ENCODE assay signal across 11 mouse cellular contexts in the genomic region with DNA sequence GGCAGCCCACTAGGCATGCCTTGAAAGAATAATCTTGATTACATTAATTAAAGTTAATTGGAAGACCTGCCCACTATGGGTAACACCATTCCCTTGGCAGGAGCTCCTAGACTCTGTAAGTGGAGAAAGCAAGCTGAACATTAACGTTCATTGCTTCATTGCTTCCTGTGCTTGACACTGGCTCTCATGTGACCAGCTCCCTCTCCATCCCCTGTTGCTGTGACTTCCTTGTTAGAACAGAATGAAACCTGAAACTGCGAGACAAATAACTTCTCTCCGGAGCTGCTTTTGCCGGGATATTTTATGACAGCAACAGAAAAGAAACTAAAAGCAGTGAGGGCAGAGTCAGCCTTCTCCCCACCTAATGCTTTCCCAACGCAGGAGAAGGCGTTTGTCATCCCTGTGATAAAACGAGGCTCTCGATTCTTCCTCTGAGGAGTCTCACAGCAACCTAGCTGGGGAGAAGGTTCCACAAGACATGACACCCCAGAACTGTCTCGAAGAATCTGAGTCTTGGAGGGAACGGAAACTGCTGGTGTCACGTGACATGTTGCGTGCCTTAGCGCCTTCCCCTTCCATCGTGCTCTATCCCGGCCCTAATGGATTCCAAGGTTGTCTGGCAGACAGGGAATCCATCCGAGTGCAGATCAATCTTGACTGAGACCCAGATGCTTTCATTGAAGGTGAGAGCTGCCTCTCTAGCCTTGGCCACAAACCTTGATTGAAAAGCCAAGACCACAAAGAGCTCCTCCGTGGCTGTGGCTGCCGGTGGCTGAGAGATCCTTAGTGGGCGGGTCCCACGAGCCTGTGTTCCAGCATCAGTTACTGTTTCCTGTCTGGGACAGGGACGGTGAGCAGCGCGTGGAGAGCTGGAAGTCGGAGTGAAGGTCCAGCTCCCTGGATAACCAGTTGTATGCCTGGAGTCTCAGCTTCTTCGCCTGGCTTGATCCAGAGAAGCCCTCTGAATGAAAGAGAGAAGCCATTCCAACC. TPM values are rescaled to one million over a fixed set of nuclear protein-coding genes. Genes with fewer than 3 reads are reported as not detected.
DNase-seq lines count a peak whose midpoint lies in the region; ATAC-seq and TF ChIP-seq lines count a peak whose summit lies in the region.
"Had no signal": no experiment of that assay in that cellular context is flagged by ENCODE, and none has a peak within 500 bp of the region (broad histone marks: within the 10 kb centered on the region; RNA-seq: fewer than 3 reads in every experiment).

No protein-coding gene starts in this region.

- 72% methylated on average over 25 of the region's 25 CpGs for whole genome bisulfite sequencing in stomach, embryonic 15.5 days
- WGBS in stomach, postnatal 0 days, result 74% methylated on average over 25 of the region's 25 CpGs
- WGBS in limb, embryonic 13.5 days, result 75% methylated on average over 25 of the region's 25 CpGs
- WGBS in midbrain, embryonic 11.5 days, result 89% methylated on average over 25 of the region's 25 CpGs

- peak overlapping the region; percentile 57; the same call in 1 of the 2 replicates for H3K27ac ChIP-seq in stomach, embryonic 15.5 days
- H3K27ac ChIP-seq in stomach, postnatal 0 days (replicated peaks), result no peak overlapping the region
- 0 out of 2 replicates have a peak overlapping the region, but pooled peaks have one; percentile 3 for H3K27ac ChIP-seq in limb, embryonic 13.5 days
- no peak overlapping the region for H3K27ac ChIP-seq in midbrain, embryonic 11.5 days (ENCODE audit: low read depth, low read length)

- no peak overlapping the region for H3K4me2 ChIP-seq in stomach, embryonic 15.5 days
- no peak overlapping the region for H3K4me2 ChIP-seq in stomach, postnatal 0 days (replicated peaks; ENCODE audit: low read depth)
- no peak overlapping the region for H3K4me2 ChIP-seq in limb, embryonic 13.5 days (replicated peaks)
- no peak overlapping the region for H3K4me2 ChIP-seq in midbrain, embryonic 11.5 days

- H3K4me1 ChIP-seq in stomach, embryonic 15.5 days, result peaks cover 19% of the 10 kb centered on the region
- 0 out of 2 replicates have a peak, but pooled peaks cover 6% of the 10 kb centered on the region for H3K4me1 ChIP-seq in stomach, postnatal 0 days (replicated peaks; ENCODE audit: control insufficient read depth, insufficient read depth)
- peaks cover 22% of the 10 kb centered on the region for H3K4me1 ChIP-seq in limb, embryonic 13.5 days
- H3K4me1 ChIP-seq in midbrain, embryonic 11.5 days (ENCODE audit: control insufficient read depth, insufficient read depth, low read length), result peaks cover 22% of the 10 kb centered on the region

- ATAC-seq in stomach, embryonic 15.5 days (ENCODE audit: insufficient read depth, low FRiP score, low read depth), result no peak
- no peak for ATAC-seq in stomach, postnatal 0 days (ENCODE audit: low FRiP score, low TSS enrichment)
- no peak for ATAC-seq in limb, embryonic 13.5 days (ENCODE audit: low FRiP score, low read depth)
- no peak for ATAC-seq in midbrain, embryonic 11.5 days (ENCODE audit: low FRiP score)

- no peak for TF ChIP-seq EP300 in stomach, postnatal 0 days (optimal IDR thresholded peaks at IDR 0.05)

- H3K4me3 ChIP-seq in stomach, embryonic 15.5 days (replicated peaks), result no peak overlapping the region
- no peak overlapping the region for H3K4me3 ChIP-seq in stomach, postnatal 0 days (ENCODE audit: low read depth, low read length)
- H3K4me3 ChIP-seq in limb, embryonic 13.5 days, result no peak overlapping the region
- no peak overlapping the region for H3K4me3 ChIP-seq in midbrain, embryonic 11.5 days (ENCODE audit: low read depth, low read length)

- peaks cover 4% of the 10 kb centered on the region for H3K36me3 ChIP-seq in stomach, embryonic 15.5 days
- H3K36me3 ChIP-seq in stomach, postnatal 0 days (ENCODE audit: control insufficient read depth, insufficient read depth, low read length), result no peaks in the 10 kb centered on the region
- peaks cover 5% of the 10 kb centered on the region for H3K36me3 ChIP-seq in limb, embryonic 13.5 days
- peaks cover 3% of the 10 kb centered on the region for H3K36me3 ChIP-seq in midbrain, embryonic 11.5 days (ENCODE audit: control insufficient read depth, insufficient read depth, low read length)

- no peak for TF ChIP-seq CTCF in stomach, postnatal 0 days (IDR thresholded peaks at IDR 0.05; ENCODE audit: low read depth)

- no peaks in the 10 kb centered on the region for H3K9me3 ChIP-seq in stomach, embryonic 15.5 days
- no peaks in the 10 kb centered on the region for H3K9me3 ChIP-seq in stomach, postnatal 0 days (ENCODE audit: control insufficient read depth, low read length)
- H3K9me3 ChIP-seq in limb, embryonic 13.5 days, result no peaks in the 10 kb centered on the region
- no peaks in the 10 kb centered on the region for H3K9me3 ChIP-seq in midbrain, embryonic 11.5 days (ENCODE audit: control insufficient read depth, low read length)

- no peaks in the 10 kb centered on the region for H3K27me3 ChIP-seq in stomach, embryonic 15.5 days (replicated peaks)
- no peaks in the 10 kb centered on the region for H3K27me3 ChIP-seq in stomach, postnatal 0 days (ENCODE audit: control insufficient read depth, insufficient read depth, low read length)
- H3K27me3 ChIP-seq in limb, embryonic 13.5 days, result no peaks in the 10 kb centered on the region
- H3K27me3 ChIP-seq in midbrain, embryonic 11.5 days (ENCODE audit: control insufficient read depth, insufficient read depth, low read length), result no peaks in the 10 kb centered on the region

- DNase-seq in heart, adult 18-20 months, result peak; percentile 33 to 48
- DNase-seq in heart, postnatal 4 days, result no peak
- DNase-seq in stomach, postnatal 0 days (ENCODE audit: low spot score), result no peak
- DNase-seq in testis, postnatal 14 days (ENCODE audit: low spot score), result peak; percentile 41
- DNase-seq in midbrain, embryonic 11.5 days (ENCODE audit: low spot score, missing footprints), result no peak
- DNase-seq in ovary, adult 18-20 months (ENCODE audit: low spot score), result no peak
- DNase-seq: kidney, postnatal 4 days; right cerebral cortex, postnatal 14 days; thymus, postnatal 36 days had no signal

- no peak overlapping the region for H3K9ac ChIP-seq in stomach, embryonic 15.5 days
- H3K9ac ChIP-seq in stomach, postnatal 0 days (ENCODE audit: low read length), result no peak overlapping the region
- no peak overlapping the region for H3K9ac ChIP-seq in limb, embryonic 13.5 days
- no peak overlapping the region for H3K9ac ChIP-seq in midbrain, embryonic 11.5 days (ENCODE audit: low read length)

RNA-seq across cellular contexts. Expression of gene Cdt1, which starts 3.2 kb away (rescaled TPM):
- total RNA-seq in heart, adult 18-20 months (2021), result 1 to 10 TPM; 2.5 to 2.8 TPM
- 10 to 100 TPM; 36.5 to 38.2 TPM for total RNA-seq in heart, postnatal 4 days (2021)
- 34.9 and 37.0 TPM in 2 replicates for polyA plus RNA-seq in stomach, embryonic 15.5 days (2015; fragmentation: Nextera tagmentation; extraction: Ambion mirVana)
- 11.8 TPM in 2 replicates for polyA plus RNA-seq in stomach, postnatal 0 days (2015; fragmentation: Nextera tagmentation; extraction: Ambion mirVana)
- polyA plus RNA-seq in limb, embryonic 13.5 days (2015; fragmentation: Nextera tagmentation; extraction: Ambion mirVana), result 39.3 and 40.2 TPM in 2 replicates
- 25.7 and 35.8 TPM in 2 replicates for polyA plus RNA-seq in midbrain, embryonic 11.5 days (2014; fragmentation: Nextera tagmentation; extraction: Ambion mirVana)

RNA-seq across cellular contexts. Expression of gene Aprt, which starts 12.1 kb away (rescaled TPM):
- total RNA-seq in heart, adult 18-20 months (2021), result 10 to 100 TPM; 40.8 to 42.7 TPM
- 10 to 100 TPM; 58.5 to 58.8 TPM for total RNA-seq in heart, postnatal 4 days (2021)
- 354 and 399 TPM in 2 replicates for polyA plus RNA-seq in stomach, embryonic 15.5 days (2015; fragmentation: Nextera tagmentation; extraction: Ambion mirVana)
- 311 and 314 TPM in 2 replicates for polyA plus RNA-seq in stomach, postnatal 0 days (2015; fragmentation: Nextera tagmentation; extraction: Ambion mirVana)
- 335 and 351 TPM in 2 replicates for polyA plus RNA-seq in limb, embryonic 13.5 days (2015; fragmentation: Nextera tagmentation; extraction: Ambion mirVana)
- polyA plus RNA-seq in midbrain, embryonic 11.5 days (2014; fragmentation: Nextera tagmentation; extraction: Ambion mirVana), result 176 and 195 TPM in 2 replicates

RNA-seq across cellular contexts. Expression of gene Piezo1, which starts 13.5 kb away (rescaled TPM):
- total RNA-seq in heart, adult 18-20 months (2021), result 10 to 100 TPM; 11.4 to 13.3 TPM
- total RNA-seq in heart, postnatal 4 days (2021), result 10 to 100 TPM; 53.7 to 55.4 TPM
- polyA plus RNA-seq in stomach, embryonic 15.5 days (2015; fragmentation: Nextera tagmentation; extraction: Ambion mirVana), result 12.8 and 16.3 TPM in 2 replicates
- polyA plus RNA-seq in stomach, postnatal 0 days (2015; fragmentation: Nextera tagmentation; extraction: Ambion mirVana), result 7.0 and 8.2 TPM in 2 replicates
- polyA plus RNA-seq in limb, embryonic 13.5 days (2015; fragmentation: Nextera tagmentation; extraction: Ambion mirVana), result 14.0 and 14.7 TPM in 2 replicates
- polyA plus RNA-seq in midbrain, embryonic 11.5 days (2014; fragmentation: Nextera tagmentation; extraction: Ambion mirVana), result 2.8 and 4.3 TPM in 2 replicates

RNA-seq across cellular contexts. Expression of gene Galns, which starts 46.6 kb away (rescaled TPM):
- 1 to 10 TPM; 3.6 to 4.0 TPM for total RNA-seq in heart, adult 18-20 months (2021)
- 10 to 100 TPM in 1 of 2 experiments, 1 to 10 TPM in 1; 9.2 to 10.6 TPM for total RNA-seq in heart, postnatal 4 days (2021)
- polyA plus RNA-seq in stomach, embryonic 15.5 days (2015; fragmentation: Nextera tagmentation; extraction: Ambion mirVana), result 11.9 and 13.1 TPM in 2 replicates
- polyA plus RNA-seq in stomach, postnatal 0 days (2015; fragmentation: Nextera tagmentation; extraction: Ambion mirVana), result 8.2 TPM in 2 replicates
- 9.0 and 9.7 TPM in 2 replicates for polyA plus RNA-seq in limb, embryonic 13.5 days (2015; fragmentation: Nextera tagmentation; extraction: Ambion mirVana)
- polyA plus RNA-seq in midbrain, embryonic 11.5 days (2014; fragmentation: Nextera tagmentation; extraction: Ambion mirVana), result 6.0 and 6.4 TPM in 2 replicates

RNA-seq across cellular contexts. Expression of gene Trappc2l, which starts 46.8 kb away (rescaled TPM):
- total RNA-seq in heart, adult 18-20 months (2021), result 10 to 100 TPM; 62.0 to 69.1 TPM
- 10 to 100 TPM; 48.7 to 56.3 TPM for total RNA-seq in heart, postnatal 4 days (2021)
- polyA plus RNA-seq in stomach, embryonic 15.5 days (2015; fragmentation: Nextera tagmentation; extraction: Ambion mirVana), result 49.7 and 61.8 TPM in 2 replicates
- 48.0 and 49.5 TPM in 2 replicates for polyA plus RNA-seq in stomach, postnatal 0 days (2015; fragmentation: Nextera tagmentation; extraction: Ambion mirVana)
- polyA plus RNA-seq in limb, embryonic 13.5 days (2015; fragmentation: Nextera tagmentation; extraction: Ambion mirVana), result 49.6 and 55.6 TPM in 2 replicates
- polyA plus RNA-seq in midbrain, embryonic 11.5 days (2014; fragmentation: Nextera tagmentation; extraction: Ambion mirVana), result 43.0 and 43.7 TPM in 2 replicates

Comparison
In these comparisons a context has a peak if more than half of its experiments do, and no peak if none do; other contexts are left out.
1. DNase-seq: peak in heart, adult 18-20 months (2 of 2) and testis, postnatal 14 days (single experiment); none in heart, postnatal 4 days (single experiment), stomach, postnatal 0 days (single experiment), midbrain, embryonic 11.5 days (single experiment) and ovary, adult 18-20 months (single experiment).
2. H3K27ac ChIP-seq: peak in stomach, embryonic 15.5 days (single experiment) and limb, embryonic 13.5 days (single experiment); none in stomach, postnatal 0 days (single experiment) and midbrain, embryonic 11.5 days (single experiment).